Mouse (Mus musculus) olfactory bulb, adult 2 months (tissue): ENCODE results near the gene Krtap10-4.

ENCODE experiments used
- CTCF ChIP-seq: fragments of 200-500 bp; IDR thresholded peaks from 2 replicates; pipeline ENCODE4 v1.5.1; 2012; ENCODE audit warnings: low read depth, mild to moderate bottlenecking, low read length, moderate library complexity; ENCODE audit not compliant: insufficient read depth
- POLR2A ChIP-seq: fragments of 200-500 bp; IDR thresholded peaks from 2 replicates; pipeline ENCODE4 v1.6.1; 2012; ENCODE audit warnings: mild to moderate bottlenecking, low read depth, low read length, moderate library complexity; ENCODE audit not compliant: insufficient read depth

- no peak for TF ChIP-seq CTCF
- TF ChIP-seq POLR2A: no peak
Observed at GRCm38 (mm10) chr10:77835647-77836046, 8.8 kb upstream of the Krtap10-4 start, which contains the start of gene Krtap10-10.
